Mouse (Mus musculus): ENCODE data around the gene Adcy1. TPM values are rescaled to one million over a fixed set of nuclear protein-coding genes. Genes with fewer than 3 reads are reported as not detected.
A peak's percentile ranks its signal among the peaks of the same experiment; 100 is the strongest.

Gene Adcy1
- polyA plus RNA-seq, 1 experiment from 2014 or later = 1.2 TPM

DNA sequence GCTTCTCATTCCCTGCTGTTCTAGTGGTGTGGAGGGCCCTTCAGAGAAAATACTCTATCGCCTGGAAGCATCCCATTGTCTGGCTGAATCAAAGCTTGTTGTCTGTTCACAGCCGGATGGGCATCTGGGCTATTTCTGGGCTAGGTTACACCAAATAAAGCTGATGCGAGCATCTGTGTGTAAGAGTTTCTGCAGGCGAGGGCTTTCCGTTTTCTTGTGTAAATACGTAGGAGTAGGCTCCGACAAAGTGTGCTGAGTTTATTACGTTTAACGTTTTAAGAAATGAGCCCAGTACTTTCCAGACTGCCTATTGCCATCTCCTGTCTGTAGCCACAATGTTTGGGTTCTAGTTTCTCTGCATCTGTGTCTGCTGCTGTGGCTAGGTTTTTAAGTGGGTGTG is 51.0 kb downstream of the Adcy1 start:
- ATAC-seq (ENCODE audit: insufficient number of reproducible peaks, insufficient read depth, low FRiP score, low read depth) = no peak
- Histone ChIP-seq H3K9ac (ENCODE audit: low read length) (no peak overlapping the region), H3K27me3 (ENCODE audit: control insufficient read depth, insufficient read depth, low read length) (no peaks in the 10 kb centered on the region), H3K9me3 (ENCODE audit: control insufficient read depth, low read length) (no peaks in the 10 kb centered on the region), H3K4me2 (ENCODE audit: low read length) (no peak overlapping the region), H3K4me1 (ENCODE audit: control insufficient read depth in 2 of 2, insufficient read depth in 2 of 2, low read length in 2 of 2) (peaks cover 0 to 9% of the 10 kb centered on the region in 2 experiments; a peak in 2 of 4 replicates), H3K4me3 (ENCODE audit: control insufficient read depth in 1 of 2, insufficient read depth in 1 of 2, low read depth in 1 of 2, low read length in 2 of 2) (no peak overlapping the region), H3K27ac (replicated peaks in 1 of 2; ENCODE audit: control insufficient read depth in 1 of 2, insufficient read depth in 1 of 2, low read depth in 2 of 2, low read length in 2 of 2) (no peak overlapping the region), H3K36me3 (ENCODE audit: control insufficient read depth, insufficient read depth, low read length) (no peaks in the 10 kb centered on the region)
- WGBS = 69% methylated on average over 9 of the region's 9 CpGs

GRCm38 (mm10) chr11:7116647-7117046 is 53.4 kb downstream of the Adcy1 start:
- Histone ChIP-seq H3K9ac (ENCODE audit: low read length) (no peak overlapping the region), H3K27me3 (ENCODE audit: control insufficient read depth, insufficient read depth, low read length) (no peaks in the 10 kb centered on the region), H3K4me3 (ENCODE audit: control insufficient read depth in 1 of 2, insufficient read depth in 1 of 2, low read depth in 1 of 2, low read length in 2 of 2) (no peak overlapping the region), H3K9me3 (ENCODE audit: control insufficient read depth, low read length) (no peaks in the 10 kb centered on the region), H3K4me1 (ENCODE audit: control insufficient read depth in 2 of 2, insufficient read depth in 2 of 2, low read length in 2 of 2) (peaks cover 2 to 9% of the 10 kb centered on the region in 2 experiments; a peak in 3 of 4 replicates), H3K27ac (replicated peaks in 1 of 2; ENCODE audit: control insufficient read depth in 1 of 2, insufficient read depth in 1 of 2, low read depth in 2 of 2, low read length in 2 of 2) (no peak overlapping the region), H3K36me3 (ENCODE audit: control insufficient read depth, insufficient read depth, low read length) (no peaks in the 10 kb centered on the region), H3K4me2 (ENCODE audit: low read length) (no peak overlapping the region)
- 68% methylated on average over 2 of the region's 2 CpGs for WGBS
- no peak for ATAC-seq (ENCODE audit: insufficient number of reproducible peaks, insufficient read depth, low FRiP score, low read depth)

- WGBS = 23% methylated on average over 8 of the region's 8 CpGs
- H3K9ac ChIP-seq (ENCODE audit: low read length) = no peak overlapping the region
- H3K27me3 ChIP-seq (ENCODE audit: control insufficient read depth, insufficient read depth, low read length) = no peaks in the 10 kb centered on the region
- H3K4me2 ChIP-seq (ENCODE audit: low read length) = peak overlapping the region; percentile 31; the same call in 1 of the 2 replicates
- peaks cover 6 to 15% of the 10 kb centered on the region in 2 experiments for H3K4me1 ChIP-seq (ENCODE audit: control insufficient read depth in 2 of 2, insufficient read depth in 2 of 2, low read length in 2 of 2)
- H3K36me3 ChIP-seq (ENCODE audit: control insufficient read depth, insufficient read depth, low read length) = no peaks in the 10 kb centered on the region
- no peak for ATAC-seq (ENCODE audit: insufficient number of reproducible peaks, insufficient read depth, low FRiP score, low read depth)
- H3K4me3 ChIP-seq (ENCODE audit: control insufficient read depth in 1 of 2, insufficient read depth in 1 of 2, low read depth in 1 of 2, low read length in 2 of 2) = no peak overlapping the region
- peak overlapping the region; percentile 17 to 33; a peak in 1 of 4 replicates for H3K27ac ChIP-seq (replicated peaks in 1 of 2; ENCODE audit: control insufficient read depth in 1 of 2, insufficient read depth in 1 of 2, low read depth in 2 of 2, low read length in 2 of 2)
- no peaks in the 10 kb centered on the region for H3K9me3 ChIP-seq (ENCODE audit: control insufficient read depth, low read length)
Measured at GRCm38 (mm10) chr11:7129319-7130051, 66.2 kb downstream of the Adcy1 start.

- no peak overlapping the region for H3K27ac ChIP-seq (replicated peaks in 1 of 2; ENCODE audit: control insufficient read depth in 1 of 2, insufficient read depth in 1 of 2, low read depth in 2 of 2, low read length in 2 of 2)
- H3K9ac ChIP-seq (ENCODE audit: low read length) = no peak overlapping the region
- no peak for ATAC-seq (ENCODE audit: insufficient number of reproducible peaks, insufficient read depth, low FRiP score, low read depth)
- H3K4me3 ChIP-seq (ENCODE audit: control insufficient read depth in 1 of 2, insufficient read depth in 1 of 2, low read depth in 1 of 2, low read length in 2 of 2) = no peak overlapping the region
- no peaks in the 10 kb centered on the region for H3K36me3 ChIP-seq (ENCODE audit: control insufficient read depth, insufficient read depth, low read length)
- H3K4me1 ChIP-seq (ENCODE audit: control insufficient read depth in 2 of 2, insufficient read depth in 2 of 2, low read length in 2 of 2) = peaks cover 9 to 11% of the 10 kb centered on the region in 2 experiments
- no peak overlapping the region for H3K4me2 ChIP-seq (ENCODE audit: low read length)
- 83% methylated on average over 7 of the region's 7 CpGs for WGBS
- no peaks in the 10 kb centered on the region for H3K27me3 ChIP-seq (ENCODE audit: control insufficient read depth, insufficient read depth, low read length)
- no peaks in the 10 kb centered on the region for H3K9me3 ChIP-seq (ENCODE audit: control insufficient read depth, low read length)
Measured at GRCm38 (mm10) chr11:7132736-7133387, 69.6 kb downstream of the Adcy1 start.

DNA sequence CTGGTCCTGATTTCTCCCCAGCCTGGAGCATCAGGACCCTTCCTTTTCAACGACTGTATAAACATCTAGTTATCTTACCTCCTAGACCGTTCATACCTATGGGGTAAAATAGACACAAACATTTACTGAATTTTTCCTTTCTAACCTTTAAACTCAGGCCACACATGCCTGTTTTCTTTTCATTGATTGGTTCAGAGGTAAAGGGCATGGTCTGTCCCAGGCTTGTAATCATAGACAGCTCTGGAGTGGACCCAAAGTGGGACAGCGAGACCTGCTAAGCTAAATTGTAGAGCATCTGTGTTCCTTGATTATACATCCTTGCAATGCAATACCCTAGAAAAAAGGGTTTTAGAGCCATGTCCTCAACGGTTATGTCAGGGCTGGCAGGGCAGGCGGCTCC is 70.4 kb downstream of the Adcy1 start:
- no peak overlapping the region for H3K27ac ChIP-seq (replicated peaks in 1 of 2; ENCODE audit: control insufficient read depth in 1 of 2, insufficient read depth in 1 of 2, low read depth in 2 of 2, low read length in 2 of 2)
- WGBS = 73% methylated on average over 5 of the region's 5 CpGs

DNA sequence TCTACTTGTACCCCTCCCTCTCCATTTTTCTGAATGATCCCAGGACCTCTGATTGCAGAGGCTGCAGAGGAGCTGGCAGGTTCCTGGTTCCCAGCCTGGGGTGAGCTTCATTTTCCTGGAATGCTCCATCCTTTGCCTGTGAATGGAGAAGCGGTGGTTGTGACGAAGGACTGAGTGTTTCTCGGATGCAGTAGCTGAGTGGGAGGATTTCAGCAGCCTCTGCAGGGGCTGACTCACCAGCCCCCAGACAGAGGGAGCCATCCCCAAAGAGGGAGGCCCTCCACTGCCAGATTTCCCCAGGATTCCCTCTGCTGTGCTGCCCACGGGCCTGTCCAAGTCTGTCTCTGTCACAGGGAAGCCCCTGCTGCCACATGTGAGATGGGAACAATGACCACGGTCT is 71.0 kb downstream of the Adcy1 start:
- no peak for ATAC-seq (ENCODE audit: insufficient number of reproducible peaks, insufficient read depth, low FRiP score, low read depth)
- Histone ChIP-seq H3K4me1 (ENCODE audit: control insufficient read depth in 2 of 2, insufficient read depth in 2 of 2, low read length in 2 of 2) (peaks cover 7 to 10% of the 10 kb centered on the region in 2 experiments), H3K27ac (replicated peaks in 1 of 2; ENCODE audit: control insufficient read depth in 1 of 2, insufficient read depth in 1 of 2, low read depth in 2 of 2, low read length in 2 of 2) (no peak overlapping the region), H3K9me3 (ENCODE audit: control insufficient read depth, low read length) (no peaks in the 10 kb centered on the region), H3K27me3 (ENCODE audit: control insufficient read depth, insufficient read depth, low read length) (no peaks in the 10 kb centered on the region), H3K4me3 (ENCODE audit: control insufficient read depth in 1 of 2, insufficient read depth in 1 of 2, low read depth in 1 of 2, low read length in 2 of 2) (no peak overlapping the region), H3K9ac (ENCODE audit: low read length) (no peak overlapping the region), H3K36me3 (ENCODE audit: control insufficient read depth, insufficient read depth, low read length) (no peaks in the 10 kb centered on the region), H3K4me2 (ENCODE audit: low read length) (no peak overlapping the region)
- 67% methylated on average over 5 of the region's 5 CpGs for WGBS

More for the DNA sequence above, 70.4 kb downstream of the Adcy1 start:
- no peaks in the 10 kb centered on the region for H3K9me3 ChIP-seq (ENCODE audit: control insufficient read depth, low read length)
- peaks cover 9 to 11% of the 10 kb centered on the region in 2 experiments for H3K4me1 ChIP-seq (ENCODE audit: control insufficient read depth in 2 of 2, insufficient read depth in 2 of 2, low read length in 2 of 2)
- no peak for ATAC-seq (ENCODE audit: insufficient number of reproducible peaks, insufficient read depth, low FRiP score, low read depth)
- H3K36me3 ChIP-seq (ENCODE audit: control insufficient read depth, insufficient read depth, low read length) = no peaks in the 10 kb centered on the region
- H3K4me3 ChIP-seq (ENCODE audit: control insufficient read depth in 1 of 2, insufficient read depth in 1 of 2, low read depth in 1 of 2, low read length in 2 of 2) = no peak overlapping the region
- no peaks in the 10 kb centered on the region for H3K27me3 ChIP-seq (ENCODE audit: control insufficient read depth, insufficient read depth, low read length)
- H3K9ac ChIP-seq (ENCODE audit: low read length) = no peak overlapping the region
- no peak overlapping the region for H3K4me2 ChIP-seq (ENCODE audit: low read length)

DNA sequence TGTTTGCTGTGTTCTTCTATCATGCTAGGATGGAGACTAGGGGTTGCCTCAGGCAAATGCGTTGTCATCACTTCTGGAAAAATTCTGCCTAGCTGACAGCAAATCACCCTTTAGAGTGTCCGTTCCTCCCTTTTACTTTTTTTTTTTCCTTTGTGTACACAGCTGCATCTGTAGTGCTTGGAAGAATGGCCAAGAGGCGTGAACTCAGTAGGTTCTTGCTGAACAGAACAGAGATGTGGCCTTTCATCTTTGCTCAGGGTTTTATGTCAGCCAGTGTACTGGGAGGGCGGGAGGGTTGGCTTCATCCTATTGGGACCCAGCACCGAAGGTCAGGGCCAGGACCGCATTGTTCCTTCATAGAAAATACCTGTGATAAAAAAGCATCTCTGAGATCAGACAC is 72.0 kb downstream of the Adcy1 start:
- ATAC-seq (ENCODE audit: insufficient number of reproducible peaks, insufficient read depth, low FRiP score, low read depth) = no peak

More for the DNA sequence above, 72.0 kb downstream of the Adcy1 start:
- Histone ChIP-seq H3K4me1 (ENCODE audit: control insufficient read depth in 2 of 2, insufficient read depth in 2 of 2, low read length in 2 of 2) (peaks cover under 1 to 3% of the 10 kb centered on the region in 2 experiments; a peak in 3 of 4 replicates), H3K4me2 (ENCODE audit: low read length) (no peak overlapping the region), H3K9me3 (ENCODE audit: control insufficient read depth, low read length) (no peaks in the 10 kb centered on the region), H3K4me3 (ENCODE audit: control insufficient read depth in 1 of 2, insufficient read depth in 1 of 2, low read depth in 1 of 2, low read length in 2 of 2) (no peak overlapping the region), H3K27me3 (ENCODE audit: control insufficient read depth, insufficient read depth, low read length) (no peaks in the 10 kb centered on the region), H3K27ac (replicated peaks in 1 of 2; ENCODE audit: control insufficient read depth in 1 of 2, insufficient read depth in 1 of 2, low read depth in 2 of 2, low read length in 2 of 2) (no peak overlapping the region), H3K9ac (ENCODE audit: low read length) (no peak overlapping the region), H3K36me3 (ENCODE audit: control insufficient read depth, insufficient read depth, low read length) (no peaks in the 10 kb centered on the region)
- WGBS = 80% methylated on average over 6 of the region's 6 CpGs

Measured in heart, embryonic 14.5 days (tissue).